Mouse (Mus musculus) R1 (cell line): ENCODE measurements around the gene Raver2.

Source experiments
- DNase-seq: peaks from one replicate; pipeline ENCODE4 v3.0.0-alpha.2; 2018; ENCODE audit warnings: low read depth, low spot score

Gene Raver2

DNA sequence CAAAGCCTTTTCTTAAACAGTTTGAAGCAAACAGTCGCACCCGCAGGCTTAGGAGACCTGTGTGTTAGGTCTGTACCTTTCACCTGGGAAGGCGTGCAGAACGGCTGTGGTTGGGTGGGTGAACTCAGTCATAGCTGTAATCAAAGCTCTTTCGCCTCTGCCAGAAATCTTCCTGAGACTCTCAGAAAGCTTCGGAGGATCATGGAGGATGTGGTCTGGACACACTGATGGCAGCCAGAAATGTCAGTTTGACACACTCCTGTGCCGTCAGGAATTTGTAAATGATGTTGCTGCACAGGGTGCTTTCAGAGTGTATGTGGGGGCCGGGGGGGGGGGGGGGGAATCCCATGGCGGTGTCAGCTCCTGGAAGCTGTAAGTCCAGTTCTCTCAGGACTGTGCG is 24.5 kb downstream of the Raver2 start:
- DNase-seq, result no peak

DNA sequence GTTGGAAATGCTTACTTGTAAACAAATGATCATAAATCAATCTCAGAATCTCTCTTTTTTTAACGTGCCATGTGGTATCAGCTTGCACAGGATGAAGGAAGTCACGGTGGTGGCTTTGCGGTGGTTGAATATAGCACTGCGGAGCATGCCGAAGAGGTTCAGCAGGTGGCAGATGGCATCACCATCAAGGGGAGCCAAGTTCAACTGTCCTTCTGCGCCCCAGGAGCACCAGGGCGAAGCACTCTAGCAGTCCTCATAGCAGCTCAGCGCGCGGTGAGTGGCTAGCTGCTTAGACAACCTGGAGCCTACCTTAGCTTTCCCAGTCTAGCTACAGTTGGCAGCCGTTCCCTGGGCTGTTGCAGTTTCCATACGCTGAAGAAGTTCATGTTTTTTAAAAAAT is 38.3 kb downstream of the Raver2 start:
- no peak for DNase-seq

DNA sequence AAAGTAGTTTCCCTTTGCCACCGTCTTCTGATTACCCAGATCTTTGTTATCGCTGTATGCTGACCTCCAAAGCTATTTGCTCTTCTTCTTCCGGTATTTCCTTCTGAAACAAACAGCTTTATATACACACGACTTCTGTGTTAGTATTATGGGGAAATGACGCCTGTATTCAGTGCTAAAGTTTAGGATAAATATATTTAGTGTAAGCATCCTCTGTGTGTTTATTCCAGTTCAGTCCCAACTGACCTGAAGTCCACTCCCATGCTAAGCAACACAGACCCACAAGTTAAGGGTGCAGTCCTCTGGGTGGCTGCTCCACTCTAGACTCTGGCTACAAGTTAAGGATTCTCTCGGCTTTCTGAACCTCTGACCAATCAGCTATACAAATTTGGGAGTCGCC is 52.2 kb downstream of the Raver2 start:
- no peak for DNase-seq

DNA sequence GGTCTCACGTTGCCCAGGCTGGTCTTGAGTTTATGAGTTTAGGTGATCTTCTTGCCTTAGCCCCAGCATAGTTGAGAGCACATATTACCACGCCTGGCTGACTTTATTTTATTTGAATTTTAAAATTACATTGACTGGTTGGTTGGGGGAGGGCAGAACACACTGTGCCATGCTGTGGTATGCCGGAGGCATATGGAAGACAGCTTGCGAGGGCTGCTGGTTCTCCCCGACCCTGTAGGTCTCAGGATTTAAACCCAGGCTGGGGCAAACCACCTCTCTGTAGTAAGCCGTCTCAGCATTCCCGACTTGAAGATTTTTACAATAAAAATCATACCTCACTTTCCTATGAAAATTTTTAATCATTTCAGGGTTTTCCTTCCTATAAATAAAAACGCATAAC is 66.2 kb downstream of the Raver2 start:
- DNase-seq, result no peak

DNA sequence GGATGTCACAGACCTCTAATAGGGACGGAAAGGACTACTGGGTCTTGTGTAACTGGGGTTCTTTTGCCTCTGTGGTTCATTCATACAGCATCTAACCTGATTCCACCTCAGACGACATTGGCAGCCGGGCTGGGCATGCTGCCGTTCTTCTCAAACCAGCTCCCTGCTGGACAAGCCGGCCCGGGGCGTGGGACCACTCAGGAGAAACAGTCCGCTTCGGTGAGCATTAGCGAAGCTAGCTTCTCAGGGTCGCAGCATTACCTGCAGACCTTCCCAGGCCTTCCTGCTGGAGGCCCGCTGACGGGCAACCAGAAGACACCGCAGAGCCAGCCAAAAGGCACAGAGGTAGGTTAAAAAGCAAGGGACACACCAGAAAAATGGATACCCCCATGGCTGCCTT is 67.1 kb downstream of the Raver2 start:
- DNase-seq, result no peak

DNA sequence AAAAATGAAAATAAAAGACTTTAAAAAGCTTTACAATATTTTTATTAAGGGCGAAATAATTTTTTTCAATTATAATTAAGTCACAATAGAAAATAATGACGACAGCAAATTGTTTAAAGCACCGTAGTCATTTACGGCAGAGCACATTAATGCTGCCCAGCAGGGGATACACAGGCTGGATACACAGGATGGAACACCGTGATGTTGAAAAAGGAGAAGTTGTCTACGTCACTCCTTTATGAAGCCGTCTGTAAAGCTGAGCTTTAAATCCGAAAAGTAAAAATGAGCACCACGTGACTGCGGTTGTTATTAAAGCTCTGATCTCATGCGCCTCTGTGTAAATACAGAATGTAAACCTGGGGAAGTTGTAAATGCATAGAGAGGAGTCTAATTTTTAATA is 69.2 kb downstream of the Raver2 start:
- DNase-seq, result no peak

DNA sequence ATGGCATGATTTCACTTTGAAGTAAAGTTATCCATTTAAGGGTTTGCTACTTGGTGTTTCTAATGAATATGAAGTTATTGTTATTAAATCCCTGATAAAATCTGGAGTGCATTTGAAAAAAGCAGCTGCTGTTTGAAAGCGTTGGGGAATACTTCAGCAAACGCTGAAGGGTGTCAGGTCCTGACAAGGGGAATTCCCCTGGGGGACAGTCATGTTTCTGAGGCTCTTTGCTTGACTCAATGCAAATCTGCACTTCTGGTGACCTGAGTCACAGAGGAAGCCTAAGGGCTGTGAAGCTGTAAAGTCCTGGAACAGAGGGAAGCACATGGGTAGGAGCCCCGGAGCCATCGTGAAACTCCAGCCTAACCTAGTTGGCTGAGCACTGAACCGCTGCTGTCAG is 73.0 kb downstream of the Raver2 start:
- no peak for DNase-seq

DNA sequence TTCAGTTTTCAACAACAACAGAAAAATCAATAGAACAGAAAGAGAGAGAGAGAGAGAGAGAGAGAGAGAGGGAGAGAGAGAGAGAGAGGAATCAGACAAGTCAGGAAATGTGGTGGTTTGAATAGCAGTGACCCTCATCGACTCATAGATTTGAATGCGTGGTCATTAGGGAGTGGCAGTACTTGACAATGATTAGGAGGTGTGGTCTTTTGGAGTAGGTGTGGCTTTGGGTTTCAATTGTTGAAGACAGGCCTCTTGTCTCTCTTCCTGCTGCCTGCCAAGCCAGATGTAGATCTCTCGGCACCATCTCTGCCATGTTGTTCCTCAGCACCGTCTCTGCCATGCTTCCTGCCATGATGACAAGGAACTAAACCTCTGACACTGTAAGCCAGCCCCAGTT is 75.1 kb downstream of the Raver2 start:
- peak; percentile 47 for DNase-seq

DNA sequence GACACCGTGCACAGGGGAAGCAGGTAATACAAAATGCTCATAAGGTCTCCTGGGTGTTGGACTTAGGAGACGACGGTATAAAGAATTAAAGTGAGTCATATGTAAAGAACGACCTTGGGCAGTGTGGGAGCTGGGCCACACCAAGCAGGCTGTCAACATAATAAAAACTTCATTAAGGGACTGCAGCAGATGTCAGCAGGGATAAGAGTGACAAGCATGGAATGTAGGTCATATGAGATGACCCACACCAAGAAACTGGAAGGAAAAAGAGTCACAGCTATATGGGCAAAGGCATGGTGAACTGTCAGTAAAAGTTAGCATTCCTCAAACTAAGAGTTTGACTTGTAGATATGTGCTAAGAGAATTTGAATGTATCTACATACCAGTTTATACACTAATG is 75.6 kb downstream of the Raver2 start:
- no peak for DNase-seq

DNA sequence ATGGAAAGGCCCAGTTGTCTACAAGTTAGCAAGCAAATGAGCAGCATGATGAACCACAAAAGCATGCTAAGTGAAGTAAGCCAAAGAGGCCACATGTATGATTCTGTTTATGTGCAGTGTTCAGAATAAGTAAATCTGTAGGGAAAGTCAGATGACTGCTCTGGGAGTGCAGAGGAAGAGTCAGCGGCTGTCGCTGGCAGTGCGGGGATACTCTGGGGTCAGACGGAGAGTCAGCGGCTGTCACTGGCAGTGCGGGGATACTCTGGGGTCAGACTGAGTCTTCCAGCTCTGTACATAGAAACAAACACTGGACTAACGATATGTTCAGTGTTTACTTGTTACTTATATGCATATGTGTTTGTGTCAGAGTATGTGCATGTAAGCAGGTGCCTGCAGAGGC is 76.0 kb downstream of the Raver2 start:
- DNase-seq, result no peak

DNA sequence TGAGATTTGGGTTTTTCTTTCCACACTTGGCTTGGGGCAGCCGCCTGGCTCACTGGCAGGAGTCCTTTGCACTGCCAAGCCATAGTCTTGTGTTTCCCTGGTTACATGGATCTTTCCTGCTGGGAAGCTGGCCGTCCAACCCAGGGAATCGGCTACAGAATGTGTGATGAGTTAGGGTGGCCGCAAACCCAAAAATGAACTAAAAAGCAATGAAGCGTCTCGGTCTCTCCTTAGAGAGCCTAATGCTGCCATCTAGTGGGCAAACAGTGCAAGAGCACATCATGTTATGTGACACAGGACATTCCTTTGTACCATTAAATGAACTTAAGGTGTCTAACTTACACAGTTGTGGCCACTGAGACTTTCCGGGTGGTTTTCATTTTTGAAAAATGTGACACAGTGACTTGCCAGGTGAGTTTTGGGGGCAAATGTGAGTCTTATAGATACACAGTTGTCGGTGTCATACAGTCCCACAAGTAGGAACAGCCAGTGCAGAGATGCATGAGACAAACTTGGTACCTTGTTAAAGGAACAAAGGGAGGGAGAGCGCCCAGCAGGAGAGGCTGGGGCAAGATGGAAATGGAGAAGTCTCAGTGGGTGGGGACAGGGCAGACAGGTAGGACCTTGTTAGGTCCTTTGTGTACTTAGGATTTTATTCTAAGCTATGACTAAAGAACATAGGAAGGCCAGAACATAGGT is 77.4 kb downstream of the Raver2 start:
- DNase-seq, result peak; percentile 80

DNA sequence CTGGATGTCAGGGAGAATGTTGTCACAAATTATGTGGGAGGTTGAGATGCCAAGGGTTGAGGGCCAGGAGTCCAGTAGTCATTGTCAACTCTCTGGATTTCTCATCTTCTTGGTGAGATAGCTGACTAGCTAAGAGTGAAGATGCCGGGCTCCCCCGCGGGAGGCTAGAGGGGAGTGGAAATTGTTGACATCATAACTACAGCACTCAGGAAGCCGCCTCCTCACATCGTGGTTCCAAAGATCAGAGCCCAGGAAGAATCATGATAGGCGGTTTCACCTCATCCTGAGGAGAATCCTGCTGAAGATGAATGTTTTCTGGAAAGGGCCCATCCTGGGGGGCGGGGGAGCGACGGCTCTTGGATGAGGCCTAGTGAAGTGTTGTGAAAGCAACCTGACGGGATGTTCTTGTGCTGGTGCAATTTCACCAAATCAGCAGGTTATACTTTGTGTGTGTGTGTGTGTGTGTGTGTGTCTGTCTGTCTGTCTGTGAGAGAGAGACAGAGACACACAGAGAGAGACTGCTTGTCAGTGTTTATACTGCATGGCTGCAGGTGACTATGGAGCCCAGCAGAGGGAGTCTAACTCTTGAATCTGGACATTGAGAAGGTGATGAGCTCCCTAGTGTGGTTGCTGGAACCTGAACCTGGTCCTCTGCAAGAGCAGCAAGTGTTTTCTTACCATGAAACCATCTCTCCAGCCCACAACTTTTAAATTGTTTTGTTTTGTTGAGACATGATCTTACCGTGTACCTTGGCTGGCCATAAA is 78.3 kb downstream of the Raver2 start:
- peak; percentile 64 for DNase-seq

DNA sequence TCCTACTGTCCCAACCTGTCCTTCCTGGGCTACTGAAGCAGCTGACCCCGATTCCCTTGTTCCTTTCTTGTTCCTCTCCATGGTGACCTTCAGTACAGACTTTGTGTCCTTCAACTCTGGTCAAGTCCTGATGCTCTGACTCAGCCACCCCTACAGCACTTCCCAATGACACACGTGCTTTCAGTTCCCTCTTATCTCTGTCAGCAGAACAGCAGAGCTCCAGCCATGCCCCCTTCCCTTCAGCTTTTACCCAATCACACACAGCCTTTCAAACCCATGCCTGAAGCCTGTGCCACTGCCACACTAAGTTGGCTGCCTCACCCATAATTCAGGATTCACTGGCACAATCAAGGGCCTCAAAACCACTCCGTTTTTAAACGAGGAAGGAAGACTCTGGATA is 86.8 kb downstream of the Raver2 start:
- no peak for DNase-seq

DNA sequence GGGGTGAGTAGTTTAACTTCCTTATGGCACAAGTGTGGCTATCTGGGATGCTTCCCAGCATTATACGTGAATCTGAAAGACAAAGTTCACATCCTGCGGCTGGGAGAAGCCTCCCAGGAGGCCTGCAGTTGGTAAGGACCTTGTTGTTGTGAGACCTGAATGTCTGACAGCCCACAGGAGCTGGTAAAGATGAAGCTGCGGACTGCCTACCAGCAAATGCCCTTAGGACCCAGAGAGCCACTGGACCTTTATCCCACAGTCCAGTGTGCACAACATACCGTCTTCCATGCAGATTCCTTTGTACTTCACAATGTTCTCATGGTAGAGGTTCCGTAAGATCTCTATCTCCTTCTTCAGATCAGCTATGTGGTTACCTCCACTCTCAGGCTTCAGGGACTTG is 88.7 kb downstream of the Raver2 start:
- DNase-seq, result no peak

DNA sequence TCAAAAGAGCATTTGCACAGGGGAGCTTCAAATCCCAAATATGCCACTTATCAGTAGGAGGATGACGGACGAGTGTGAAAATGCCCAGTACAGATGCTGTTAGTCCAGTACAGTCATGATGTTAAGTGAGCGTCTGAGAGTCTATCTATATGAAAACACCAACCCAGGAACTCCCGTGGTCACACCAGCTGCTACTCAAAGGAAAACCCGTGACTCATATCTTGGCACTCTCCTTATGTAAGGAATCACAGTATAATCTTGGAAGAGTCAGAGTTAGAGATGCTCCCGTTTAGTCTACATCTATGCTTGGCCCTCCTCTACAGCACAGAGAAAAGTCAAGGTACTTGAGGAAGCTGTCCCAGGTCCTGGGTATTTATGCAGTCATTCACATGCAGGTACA is 89.5 kb downstream of the Raver2 start:
- DNase-seq, result no peak

DNA sequence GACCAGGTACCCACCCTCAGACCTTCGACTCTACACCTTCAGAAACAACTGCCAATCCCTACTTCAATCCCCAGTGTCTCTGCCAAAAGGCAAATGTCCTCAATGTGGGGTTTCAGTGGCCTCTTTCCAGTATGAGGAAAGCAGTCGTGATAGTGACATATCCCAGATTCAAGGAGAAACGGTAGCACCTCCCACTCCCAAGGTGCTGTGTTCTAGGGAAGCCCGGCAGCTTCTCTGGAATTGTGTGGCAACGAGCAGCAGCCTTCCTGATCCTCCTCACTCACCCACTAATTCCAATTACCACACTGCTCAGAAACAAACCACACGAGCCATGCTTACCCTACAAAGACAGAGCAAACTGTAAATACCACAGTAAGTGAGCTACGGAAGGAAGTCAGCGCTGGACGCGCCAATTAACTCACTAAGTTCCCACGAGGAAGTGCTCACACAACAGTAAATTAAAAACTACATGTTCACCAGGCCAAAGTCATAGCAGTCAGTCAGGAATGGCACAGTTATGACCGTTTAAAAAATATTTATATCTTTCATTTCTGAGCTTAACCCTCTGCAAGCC is 90.5 kb downstream of the Raver2 start:
- no peak for DNase-seq

DNA sequence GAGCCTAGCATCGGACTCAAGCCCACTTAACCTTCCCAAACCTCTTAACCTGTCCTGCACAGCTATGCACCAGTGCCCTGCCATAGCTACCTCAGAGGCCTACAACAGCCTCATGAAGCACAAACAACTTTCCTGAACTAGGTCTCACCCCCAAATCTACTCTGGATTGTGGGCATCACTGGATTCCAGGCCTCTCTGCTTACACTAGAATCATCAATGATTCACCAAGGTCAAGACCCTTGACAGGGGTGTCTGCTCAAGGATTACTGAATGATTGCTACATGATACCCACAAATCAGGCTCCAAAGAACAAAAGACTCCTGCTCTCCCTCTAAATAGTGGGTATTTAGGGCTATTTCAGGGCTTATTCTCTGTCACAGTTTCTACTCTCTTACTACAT is 92.0 kb downstream of the Raver2 start:
- no peak for DNase-seq

DNA sequence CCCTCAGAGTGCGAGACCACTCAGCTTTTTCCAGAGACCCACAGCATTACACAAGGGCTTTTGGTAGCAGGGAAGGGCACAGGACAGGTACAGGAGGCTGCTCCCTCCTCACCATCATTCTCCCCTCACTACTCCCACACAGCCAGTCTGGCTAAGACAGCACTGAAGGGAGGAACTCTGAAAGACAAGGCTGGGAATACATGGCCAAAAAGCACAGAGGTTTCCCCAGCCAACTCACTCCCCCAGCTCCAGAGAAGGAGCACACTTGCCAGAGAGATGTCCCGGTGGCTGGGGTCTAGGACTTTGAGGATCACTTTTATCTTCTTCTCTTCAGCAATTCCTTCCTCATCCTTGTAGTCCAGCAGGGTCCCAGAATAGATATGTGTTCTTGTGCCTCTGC is 95.4 kb downstream of the Raver2 start:
- DNase-seq, result no peak

DNA sequence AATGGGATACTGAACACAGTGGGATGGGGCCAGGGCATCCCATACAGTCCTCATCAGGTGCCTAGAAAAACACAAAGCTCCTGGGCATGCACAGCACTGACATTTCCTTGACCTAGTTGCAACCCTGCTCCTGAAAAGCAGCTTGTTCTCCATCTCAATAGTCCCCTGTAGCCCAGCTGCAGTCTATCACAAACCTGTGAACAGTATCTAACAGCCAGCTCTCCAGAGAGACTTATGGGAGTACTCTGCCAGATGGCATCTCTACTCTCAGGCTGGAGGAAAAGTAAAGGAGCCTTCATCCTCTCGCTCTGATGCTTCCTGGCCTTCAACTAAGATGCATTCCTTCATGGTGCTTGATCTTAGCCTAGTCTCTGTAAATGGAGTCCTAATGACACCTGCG is 95.9 kb downstream of the Raver2 start:
- no peak for DNase-seq

DNA sequence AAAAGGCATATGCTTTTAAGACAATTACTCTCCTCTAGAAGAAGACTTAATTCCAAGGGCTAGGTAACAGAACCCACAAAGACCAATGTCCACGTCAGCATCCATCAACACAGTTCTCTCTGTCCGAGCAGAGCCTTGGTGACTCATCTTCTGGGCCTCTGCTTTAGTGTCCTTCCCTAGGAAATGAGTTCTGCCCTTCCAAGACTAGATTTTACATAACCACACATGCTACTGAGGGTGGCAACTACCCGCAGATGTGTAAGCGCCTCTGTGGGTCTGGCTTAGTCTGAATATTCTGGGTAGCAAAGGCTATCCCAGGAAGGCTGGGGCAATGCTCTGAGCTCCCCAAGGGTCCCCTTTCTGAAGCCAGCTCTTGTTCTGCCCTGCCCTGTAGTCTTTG is 97.0 kb downstream of the Raver2 start:
- no peak for DNase-seq

DNA sequence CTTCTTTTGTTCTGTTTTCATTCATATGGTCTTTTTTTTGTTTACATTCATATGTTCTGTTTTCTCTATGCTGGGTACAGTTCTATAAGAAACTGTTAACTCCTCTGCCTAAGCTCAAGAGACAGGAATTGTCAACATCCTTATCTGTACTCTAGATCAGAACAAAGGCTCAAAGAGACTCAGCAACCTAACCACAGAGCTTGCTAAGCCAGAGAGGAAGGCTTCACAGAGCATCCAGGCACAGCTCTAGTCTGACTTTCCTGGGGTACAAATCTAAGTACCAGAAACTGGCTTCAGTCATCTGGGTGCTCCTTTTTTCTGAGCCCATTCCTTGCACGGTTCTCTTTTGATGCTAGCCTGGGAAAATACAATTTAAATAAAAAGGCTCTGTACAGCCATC is 99.0 kb downstream of the Raver2 start:
- no peak for DNase-seq

DNA sequence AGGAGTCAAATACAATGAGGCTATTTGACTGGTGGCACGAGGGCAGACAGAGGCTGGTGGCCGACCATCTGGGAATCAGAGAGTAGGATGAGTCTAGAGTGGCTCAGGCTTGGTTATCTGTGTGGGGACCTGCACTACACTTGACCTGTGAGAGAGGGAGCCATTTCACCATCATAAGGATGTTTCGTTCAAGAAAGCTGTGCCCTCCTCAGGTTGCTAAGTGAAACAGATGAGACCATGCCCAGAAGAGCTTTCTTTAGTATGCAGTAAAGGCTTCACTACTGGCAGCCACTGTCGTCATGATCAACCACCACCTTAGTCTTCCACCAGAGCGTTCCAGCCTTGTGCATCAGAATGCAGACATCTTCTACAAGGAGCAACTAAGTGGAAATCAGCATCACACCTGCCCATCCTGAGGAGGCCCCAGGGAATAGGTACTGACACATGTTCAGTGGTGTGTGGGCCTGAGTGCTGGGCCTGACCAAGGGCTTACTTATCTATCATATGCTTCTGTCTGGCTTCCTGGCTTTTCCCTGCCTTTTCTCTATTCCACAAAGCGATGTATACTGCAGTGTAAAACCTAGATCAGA is 99.5 kb downstream of the Raver2 start:
- peak; percentile 45 for DNase-seq

DNA sequence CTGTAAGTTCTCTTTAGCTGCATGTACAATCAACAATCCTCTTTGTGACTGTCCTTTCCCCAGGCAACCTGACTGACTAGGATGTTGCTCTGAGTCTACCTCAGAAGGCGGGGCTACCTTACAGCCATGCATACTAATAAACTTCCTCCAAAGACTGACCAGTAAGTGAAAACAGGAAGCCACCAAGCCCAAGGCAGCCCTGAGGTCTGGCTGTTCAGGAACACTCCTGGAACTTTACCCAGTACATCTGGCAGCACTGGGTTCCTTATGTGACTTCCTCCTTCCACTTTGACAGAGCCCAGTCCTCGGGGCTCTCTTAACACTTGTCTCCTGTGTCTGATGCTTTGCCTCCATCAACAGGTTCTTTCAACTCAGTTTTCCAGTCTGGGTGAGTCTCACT is 104.0 kb downstream of the Raver2 start:
- DNase-seq, result no peak
